Mouse (Mus musculus): ENCODE measurements around the gene Anks3.

The Anks3 gene

DNA sequence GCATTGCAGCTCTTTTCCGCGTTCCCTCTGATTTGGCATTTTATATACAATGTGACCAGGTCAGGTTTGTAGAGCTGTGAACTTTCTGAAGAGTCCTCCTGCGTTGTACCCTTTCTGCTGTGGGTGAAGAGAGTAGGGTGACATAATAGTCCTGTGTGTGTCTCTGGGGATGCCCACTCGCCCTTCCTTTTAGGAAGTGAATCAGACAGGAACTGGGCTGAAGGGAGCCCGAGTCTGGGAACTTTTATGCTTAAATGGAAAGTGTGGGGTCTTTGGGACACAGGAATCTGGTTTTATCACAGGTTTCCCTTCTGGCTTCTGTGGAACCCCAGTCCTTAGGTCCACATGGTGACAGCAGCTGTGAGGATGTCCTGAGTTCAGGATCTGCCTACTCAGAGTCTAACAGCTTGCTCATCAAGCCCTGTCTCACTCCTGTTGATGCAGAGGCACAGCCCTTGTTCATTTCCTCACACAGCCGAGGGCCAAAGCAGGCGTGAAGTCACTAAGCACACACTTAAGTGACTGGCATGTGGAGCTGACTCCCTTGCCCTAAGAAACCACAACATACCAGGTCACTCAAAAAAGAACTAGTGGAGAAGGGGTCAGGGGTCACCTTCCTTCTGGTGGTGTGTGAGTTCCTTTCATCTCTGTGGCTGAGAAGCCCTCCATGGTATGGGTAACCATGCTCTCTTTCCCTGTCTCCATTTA, 69.7 kb downstream of the Anks3 start:
- no peak for DNase-seq

DNA sequence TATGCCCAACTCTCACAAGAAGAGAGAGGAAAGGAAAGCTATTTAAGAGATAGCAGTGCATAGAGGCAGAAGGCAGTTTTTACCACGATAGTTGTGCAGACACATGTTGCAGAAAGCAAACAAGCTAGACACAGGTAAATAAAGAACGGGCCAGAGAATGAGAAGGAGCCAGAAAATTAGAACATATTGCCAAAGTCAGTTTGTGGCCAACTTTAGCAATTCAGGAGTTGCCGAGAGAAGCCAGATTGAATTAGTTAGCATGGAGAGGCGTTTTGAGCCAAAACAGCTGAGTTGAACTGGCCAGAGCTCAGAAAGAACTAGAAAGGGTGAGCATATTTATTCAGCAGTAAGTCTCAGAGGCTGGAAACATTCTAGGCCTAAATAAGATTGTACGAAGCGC, 71.8 kb downstream of the Anks3 start:
- DNase-seq, result no peak
